Mouse (Mus musculus) cerebellum, adult 9-10 months (tissue): ENCODE results near the gene Kat2b.
"Not testable (repeated sequence)": the region's sequence is repeated elsewhere in the genome, so short reads cannot be mapped to it uniquely, and the experiment has no call there.

Experiments used
- DNase-seq: peaks from one replicate; pipeline ENCODE4 v3.0.0; 2022

Gene Kat2b

DNA sequence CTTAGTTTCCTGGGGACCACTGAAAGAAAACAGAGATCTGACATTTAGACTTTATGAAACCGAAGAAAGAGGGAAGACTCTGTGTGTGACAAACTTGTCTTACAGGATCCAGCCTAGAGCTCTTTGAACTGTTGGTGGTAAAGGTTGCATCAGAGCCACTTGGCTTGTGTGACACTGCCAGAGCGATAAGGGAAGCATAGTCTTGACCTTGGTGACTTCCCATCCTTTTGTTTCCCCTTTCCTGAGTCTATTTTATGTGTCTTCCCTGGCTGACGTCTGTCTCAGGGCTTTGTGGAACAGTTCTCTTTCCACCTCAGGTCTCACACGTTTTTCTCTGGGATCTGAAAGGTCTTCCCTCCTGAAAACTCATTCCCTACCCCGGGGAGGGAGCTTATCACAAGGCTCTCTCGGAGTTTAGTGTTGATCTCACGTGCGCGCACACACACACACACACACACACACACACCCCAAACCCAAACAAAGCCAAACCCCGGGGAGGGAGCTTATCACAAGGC, 3.8 kb downstream of the Kat2b start:
- peak; percentile 22 for DNase-seq

DNA sequence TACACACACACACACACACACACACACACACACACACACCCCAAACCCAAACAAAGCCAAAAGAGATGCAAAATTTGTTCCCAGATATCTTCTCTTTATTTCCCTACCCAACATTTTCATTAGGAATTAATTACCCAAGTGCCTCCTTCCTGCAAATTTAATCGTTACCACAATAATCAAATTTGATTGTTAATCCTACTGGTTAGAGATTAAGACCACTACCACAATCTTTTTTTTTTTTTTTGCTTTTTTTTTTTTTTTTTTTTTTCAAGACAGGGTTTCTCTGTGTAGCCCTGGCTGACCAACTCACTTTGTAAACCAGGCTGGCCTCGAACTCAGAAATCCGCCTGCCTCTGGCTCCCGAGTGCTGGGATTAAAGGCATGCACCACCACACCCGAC, 4.3 kb downstream of the Kat2b start:
- DNase-seq = not testable (repeated sequence)

DNA sequence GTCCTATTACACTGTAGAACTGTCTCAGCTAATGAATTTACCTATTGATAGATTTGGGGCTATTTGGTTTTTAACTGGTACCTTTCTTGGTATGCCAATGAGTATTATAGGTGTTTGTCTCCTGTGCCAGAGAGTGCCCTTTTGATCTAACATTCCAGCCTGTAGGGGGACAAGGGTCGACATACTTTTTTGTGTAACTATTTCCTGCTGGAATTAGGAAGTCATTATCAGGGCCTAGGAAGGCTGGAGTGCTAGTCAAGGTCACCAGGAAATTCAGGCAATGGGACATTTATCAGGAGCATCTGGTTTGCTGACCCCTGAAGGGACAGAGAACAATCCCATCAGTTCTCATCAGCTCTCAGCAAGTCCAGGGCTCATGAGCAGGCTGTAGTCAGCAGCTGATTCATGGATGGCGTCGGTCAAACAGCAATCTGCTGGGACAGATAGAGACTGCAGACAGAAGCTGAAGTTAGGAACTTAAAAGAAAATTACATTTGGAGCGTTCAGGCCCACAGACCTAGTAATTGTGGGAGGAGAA, 6.4 kb downstream of the Kat2b start:
- peak; percentile 36 for DNase-seq

DNA sequence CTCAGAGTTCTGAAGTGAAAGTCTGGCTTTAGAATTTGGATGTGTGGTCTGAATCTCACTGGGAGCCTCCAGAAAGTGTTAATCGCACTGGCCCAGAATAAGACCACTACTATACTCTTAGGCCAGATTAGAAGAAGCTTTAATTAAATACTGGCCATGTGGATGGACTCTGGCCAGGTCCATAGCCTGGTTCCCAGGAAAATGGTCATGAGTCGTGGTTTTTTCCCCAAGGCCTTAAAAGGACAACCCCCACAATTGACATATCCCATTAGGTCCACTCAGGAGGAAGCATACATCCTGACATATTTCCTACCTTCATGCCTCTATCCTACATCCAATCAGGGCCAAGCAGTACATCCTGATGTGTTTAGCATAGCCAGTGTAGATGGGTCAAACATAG, 10.5 kb downstream of the Kat2b start:
- DNase-seq = peak; percentile 43

DNA sequence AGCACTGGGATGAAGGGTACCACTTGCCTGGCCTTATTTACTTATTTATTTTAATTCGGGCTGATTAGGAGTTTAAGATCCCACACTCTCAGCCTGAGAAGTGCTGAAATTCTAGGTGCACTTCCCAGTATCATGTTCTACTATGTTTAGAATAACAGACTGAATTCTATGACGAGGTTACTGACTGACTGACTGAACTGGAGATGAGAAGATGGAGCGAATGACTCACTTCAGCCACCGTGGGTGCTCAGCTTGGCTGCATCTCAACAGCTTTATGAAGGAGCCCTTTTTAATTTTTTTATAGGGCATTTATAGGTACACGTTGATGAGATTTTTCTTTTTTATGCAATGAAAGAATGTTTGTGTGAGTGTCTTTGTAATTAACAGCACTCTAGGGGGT, 11.1 kb downstream of the Kat2b start:
- peak; percentile 58 for DNase-seq

DNA sequence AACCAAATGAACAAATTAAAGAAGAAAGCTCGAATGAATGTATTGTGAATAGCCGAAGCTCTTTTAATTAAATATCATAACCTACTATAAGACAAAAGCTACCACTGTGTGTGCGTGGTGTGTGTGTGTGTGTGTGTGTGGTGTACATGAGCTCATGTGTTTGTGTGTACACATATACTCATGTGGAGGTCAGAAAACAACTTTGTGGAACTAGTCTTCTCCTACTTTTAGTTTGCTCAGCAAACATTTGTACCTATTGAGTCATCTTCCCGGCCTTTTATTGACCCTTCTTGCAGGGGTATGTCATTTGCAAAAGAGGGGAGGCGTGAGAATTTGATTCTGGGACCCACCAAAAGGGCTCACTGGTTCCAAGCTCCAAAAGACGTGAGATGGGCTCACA, 11.6 kb downstream of the Kat2b start:
- DNase-seq = no peak

DNA sequence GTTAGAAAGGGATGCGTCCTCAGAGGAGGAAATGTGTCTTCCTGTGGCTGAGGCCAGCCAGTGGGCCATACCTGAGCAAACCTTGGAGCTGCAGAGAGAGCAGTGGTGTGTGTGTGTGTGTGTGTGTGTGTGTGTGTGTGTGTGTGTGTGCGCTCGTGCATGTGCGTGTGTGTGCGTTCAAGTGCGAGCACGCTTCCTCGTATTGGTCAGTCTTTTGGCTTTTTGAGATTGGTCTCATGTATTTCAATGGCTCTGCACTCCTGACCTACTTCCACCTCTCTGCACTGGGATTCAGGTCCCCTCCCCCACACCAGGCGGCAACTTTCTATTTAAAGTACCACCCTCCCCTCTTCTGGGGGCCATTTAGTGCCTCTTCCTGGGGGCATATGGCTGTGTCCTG, 12.1 kb downstream of the Kat2b start:
- peak; percentile 94 for DNase-seq

DNA sequence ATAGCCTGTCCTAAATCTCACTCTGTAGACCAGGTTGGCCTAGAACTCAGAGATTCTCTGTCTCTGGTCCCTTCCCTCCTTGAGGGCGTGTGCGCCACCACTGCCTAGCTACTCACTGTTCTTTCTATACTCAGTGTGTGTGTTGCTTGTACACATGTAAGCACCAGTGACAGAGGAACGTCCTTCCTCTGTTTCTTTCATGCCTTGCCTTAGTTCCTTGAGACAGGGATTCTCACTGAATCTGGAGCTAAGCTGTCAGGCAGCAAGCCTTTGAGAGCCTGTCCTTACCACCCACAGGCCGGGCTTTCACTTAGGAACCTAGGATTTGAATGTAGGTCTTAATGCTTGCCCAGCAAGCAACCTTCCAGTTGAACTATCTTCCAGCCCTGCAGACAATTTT, 13.0 kb downstream of the Kat2b start:
- DNase-seq = peak; percentile 43

DNA sequence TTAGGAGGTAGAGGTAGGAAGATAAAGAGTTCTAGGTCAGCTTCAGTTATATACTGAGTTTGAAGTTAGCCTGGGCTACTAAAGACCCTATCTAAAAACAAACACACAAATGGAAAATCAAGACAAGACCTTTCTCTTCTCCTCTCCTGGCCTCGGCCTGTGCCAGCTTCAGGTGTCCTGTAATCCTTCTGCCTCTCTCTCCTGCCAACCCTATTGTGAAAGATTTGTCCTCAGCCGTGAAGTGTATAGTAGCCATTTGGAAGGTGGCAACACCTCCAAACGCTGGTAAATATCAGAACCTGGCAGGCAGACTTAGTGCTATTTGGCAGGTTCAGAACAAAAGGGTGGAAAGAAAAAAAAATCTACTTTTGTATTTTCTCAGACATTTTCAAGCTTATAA, 13.6 kb downstream of the Kat2b start:
- peak; percentile 77 for DNase-seq

DNA sequence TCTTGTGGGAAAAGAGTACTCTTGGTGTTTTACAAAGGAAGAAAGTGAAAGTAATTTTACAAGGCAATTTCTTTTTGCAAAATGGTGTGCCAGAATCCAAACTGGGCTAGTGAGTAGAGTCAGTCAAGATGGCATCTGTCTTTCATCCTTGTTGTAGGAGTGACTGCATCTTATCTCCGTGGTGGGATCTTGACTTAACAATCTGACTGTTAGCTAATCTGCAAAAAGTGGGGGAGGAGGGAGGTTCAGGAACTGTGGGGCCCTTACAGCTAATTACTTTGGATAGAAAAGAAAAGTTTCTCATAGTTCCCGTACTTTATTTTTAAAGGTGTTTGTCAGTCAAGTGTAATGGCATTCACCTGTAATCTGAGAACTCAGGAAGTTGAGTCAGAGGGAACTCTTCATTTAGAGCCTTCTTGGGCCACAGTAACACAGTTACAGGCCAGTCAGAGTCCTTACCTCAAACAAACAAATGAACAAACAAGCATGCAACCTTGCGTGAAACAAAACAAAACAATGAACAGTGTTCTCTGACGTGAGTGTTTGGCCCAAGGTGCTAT, 15.4 kb downstream of the Kat2b start:
- peak; percentile 23 for DNase-seq

DNA sequence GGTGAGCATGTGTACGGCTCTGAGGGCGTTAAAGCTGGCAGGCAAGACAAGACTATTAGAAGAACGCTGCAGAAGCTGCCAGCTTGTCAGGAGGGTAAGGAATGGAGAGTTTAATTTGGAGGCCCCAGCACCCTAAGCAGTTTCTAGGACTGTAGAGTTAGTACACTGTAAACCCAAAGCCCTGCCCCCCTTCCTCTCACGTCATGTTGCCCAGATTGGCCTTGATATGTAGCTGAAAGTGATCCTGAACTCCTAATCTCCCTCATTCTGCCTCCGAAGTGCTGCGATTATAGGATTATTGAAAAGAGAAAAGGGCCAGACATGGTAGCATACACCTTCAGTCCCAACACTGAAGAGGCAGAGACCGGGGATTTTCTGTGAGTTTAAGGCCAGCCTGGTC, 16.1 kb downstream of the Kat2b start:
- DNase-seq = peak; percentile 45

DNA sequence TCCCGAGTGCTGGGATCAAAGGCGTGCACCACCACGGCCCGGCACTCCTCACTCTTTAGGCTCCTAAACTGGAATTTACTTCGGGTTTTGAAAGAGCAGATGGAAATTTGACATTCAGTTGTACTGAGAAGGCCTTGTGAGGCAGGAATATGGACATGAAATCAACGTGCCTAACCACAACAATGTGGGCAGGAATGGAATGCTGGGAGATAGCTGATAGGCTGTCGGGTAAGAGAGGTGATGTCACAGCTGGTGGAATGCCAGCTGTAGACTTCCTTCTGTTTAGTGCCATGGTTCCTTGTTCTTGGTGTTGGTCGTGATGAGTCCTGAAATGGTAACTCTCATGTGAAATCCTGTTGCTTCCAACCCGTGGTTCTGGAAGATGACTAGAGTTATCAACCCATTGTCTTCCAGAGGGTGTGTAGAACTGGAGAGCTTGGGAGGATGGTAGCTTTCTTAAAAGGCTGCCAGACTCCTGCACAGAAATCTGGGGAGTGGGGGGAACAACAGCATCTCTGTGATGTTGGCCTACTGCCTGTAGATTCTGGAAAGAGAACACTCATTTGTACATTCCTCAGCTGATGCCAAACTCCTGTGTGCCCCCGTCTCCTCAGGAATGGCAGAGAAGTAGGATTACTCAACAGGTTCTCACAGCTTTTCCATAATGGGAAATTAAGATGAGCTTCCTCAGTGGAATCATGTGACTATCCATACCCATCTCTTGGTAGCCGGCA, 17.4 kb downstream of the Kat2b start:
- DNase-seq = no peak

DNA sequence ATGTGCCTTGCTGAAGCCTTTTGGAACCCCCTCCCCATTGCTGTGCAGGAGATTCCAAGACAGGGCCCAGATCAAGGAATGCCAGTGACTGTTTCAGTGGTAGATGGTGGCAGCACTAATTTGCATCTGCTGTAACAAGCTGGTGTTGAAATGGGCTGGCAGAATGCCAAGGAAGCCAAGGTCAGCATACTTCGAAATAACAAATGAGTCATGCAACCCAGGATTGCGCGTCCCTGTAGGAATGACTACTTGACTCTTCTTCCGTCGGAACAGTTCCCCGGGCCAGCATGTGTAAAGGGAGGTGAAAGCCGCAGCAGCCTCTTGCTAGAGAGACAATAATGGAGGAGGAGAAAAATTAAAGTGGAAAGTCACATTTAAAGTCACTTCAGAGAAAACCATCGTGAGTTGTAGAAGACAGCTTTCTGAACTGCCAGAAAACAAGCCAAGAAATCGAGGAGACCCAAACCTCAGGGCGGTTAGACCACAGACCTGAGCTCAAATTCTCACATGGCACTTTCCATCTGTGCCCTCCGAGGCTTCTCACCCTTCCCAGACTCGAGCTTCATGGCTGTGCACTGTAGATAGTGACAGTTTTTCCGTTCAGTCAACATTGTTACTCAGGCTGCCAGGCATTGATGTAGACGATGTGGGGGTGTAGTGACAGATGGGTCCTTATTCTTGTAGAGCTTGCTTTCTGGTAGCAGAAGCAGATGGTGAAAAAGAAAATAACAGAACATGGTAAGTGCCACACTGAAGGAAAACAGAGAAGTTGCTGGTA, 20.6 kb downstream of the Kat2b start:
- peak; percentile 93 for DNase-seq

DNA sequence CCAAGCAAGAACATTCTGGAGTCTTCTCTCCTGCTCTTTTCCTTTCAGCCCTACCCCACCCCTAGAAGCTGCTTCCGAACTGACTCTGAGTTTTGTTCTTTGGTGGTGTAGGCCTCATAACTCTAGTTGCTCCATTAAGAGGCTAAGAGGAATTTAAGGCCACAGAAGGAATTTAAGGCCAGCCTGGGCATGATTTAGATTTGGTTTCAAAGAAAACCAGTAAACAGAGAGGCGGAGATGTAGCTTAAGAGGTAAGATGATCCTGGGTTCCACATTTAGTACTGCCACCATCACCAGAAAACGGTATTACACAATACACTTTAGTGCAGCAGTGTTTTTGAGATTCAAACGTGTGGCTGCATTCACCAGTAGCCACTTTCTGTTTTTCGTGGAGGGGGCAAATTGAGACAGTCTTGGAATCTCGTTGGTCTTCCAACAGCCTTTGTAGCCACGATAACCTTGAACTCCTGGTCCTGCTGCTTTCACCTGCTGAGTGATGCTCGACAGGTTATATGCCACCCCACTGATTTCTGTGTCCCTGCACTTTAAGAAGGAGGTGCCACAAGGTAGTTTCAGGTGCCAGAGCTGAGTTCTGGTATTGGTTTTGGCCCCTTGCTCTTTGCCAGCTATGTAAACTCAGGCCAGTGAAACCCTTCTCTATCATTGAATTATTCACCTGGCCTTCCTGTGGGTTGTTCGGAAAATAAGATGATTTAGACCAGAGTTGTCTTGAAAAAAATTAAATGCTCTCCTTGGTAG, 21.6 kb downstream of the Kat2b start:
- DNase-seq = peak; percentile 45

DNA sequence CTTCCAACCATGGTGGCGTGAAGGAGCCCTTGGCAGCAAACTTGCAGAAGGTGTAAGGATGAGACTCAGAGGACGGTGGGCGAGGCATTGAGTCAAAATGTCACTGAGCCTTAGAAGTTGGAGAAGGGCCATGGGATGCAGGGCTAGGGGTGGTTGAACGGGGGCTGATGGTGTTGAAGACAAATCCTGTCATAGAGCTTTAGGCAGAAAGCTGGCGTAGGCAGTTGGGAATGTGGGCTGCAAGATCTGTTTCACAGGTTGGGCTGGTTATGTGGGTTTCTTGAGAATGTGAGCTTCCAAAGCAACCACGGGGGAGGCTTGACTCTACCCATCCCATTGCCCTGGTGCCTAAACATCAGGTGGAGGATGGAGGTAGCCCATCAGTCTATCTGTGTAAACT, 23.4 kb downstream of the Kat2b start:
- no peak for DNase-seq

DNA sequence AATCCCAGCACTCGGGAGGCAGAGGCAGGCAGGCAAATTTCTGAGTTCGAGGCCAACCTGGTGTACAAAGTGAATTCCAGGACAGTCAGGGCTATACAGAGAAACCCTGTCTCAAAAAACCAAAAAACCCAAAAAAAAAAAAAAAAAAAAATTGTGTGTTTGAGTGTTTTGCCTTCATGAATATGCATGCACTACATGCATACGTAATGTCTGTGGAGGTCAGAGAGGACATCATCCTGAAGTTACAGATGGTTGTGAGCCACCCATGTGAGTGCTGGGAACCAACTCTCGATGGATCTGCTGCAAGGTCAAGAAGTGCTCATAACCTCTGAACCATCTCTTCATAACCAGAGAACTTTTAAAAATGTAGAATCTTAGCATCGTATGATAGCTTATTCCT, 25.2 kb downstream of the Kat2b start:
- no peak for DNase-seq

DNA sequence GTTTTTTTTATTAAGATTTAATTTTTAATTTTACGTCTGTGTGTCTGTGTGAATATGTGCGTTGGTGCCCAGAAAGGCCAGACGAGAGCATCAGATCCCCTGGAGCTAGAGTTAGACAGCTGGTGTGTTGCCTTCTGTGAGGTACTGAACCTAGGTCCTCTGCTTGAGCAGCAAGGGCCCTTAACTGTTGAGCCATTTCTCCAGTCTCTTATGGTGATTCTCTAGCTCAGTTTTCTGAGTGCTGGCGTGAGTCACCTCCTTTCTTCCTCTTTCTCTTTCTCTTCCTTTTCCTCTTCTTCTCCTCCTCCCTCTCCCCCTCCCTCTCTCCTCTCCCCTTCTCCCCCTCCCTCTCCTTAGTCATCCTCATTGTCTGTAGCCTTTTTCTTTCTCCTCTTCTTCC, 27.9 kb downstream of the Kat2b start:
- DNase-seq = no peak

DNA sequence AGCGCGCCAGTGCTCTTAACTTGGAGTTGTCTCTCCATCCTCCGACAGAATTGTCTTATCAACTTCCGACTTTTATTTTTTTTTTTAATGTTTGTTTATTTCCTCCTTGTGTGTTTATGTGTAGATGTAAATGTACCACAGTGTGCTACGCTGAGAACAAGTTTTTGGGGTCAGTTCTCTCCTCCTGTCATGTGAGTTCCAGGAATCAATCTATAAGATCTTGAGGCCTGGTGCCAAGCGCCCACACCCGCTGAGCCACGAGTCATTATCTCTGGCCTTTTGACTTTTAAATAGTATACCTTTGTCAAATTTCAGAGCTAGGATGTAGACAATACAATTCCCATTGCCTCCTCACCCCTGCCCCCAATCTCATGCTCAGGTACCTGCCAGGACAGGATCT, 28.9 kb downstream of the Kat2b start:
- DNase-seq = no peak

DNA sequence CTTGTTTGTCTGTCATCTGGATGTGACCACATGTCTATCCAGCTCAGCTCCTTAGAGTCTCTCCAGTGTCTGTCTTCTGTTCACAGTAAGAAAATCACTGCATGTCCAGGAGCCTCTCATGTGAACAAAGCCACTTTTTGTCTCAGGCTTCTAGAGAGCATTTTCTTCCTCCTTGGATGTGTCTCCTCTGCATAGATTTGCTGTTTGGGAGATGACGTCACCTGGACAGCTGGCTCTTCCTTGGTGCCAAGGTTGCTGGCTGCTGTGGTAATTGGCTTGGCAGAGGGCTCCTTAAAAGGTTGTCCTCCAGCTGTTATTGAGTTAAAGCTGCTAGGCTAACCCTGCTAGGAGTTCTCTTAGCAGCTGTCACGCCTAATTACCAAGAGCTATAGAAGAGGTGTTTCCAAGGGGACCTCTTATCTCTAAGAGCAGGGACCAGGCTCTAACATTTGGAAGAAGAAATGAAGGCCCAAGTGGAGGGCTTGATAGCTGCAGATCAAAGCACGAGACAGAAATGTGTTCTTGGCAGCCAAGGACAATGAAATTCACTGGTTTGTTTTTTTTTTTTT, 29.7 kb downstream of the Kat2b start:
- no peak for DNase-seq

DNA sequence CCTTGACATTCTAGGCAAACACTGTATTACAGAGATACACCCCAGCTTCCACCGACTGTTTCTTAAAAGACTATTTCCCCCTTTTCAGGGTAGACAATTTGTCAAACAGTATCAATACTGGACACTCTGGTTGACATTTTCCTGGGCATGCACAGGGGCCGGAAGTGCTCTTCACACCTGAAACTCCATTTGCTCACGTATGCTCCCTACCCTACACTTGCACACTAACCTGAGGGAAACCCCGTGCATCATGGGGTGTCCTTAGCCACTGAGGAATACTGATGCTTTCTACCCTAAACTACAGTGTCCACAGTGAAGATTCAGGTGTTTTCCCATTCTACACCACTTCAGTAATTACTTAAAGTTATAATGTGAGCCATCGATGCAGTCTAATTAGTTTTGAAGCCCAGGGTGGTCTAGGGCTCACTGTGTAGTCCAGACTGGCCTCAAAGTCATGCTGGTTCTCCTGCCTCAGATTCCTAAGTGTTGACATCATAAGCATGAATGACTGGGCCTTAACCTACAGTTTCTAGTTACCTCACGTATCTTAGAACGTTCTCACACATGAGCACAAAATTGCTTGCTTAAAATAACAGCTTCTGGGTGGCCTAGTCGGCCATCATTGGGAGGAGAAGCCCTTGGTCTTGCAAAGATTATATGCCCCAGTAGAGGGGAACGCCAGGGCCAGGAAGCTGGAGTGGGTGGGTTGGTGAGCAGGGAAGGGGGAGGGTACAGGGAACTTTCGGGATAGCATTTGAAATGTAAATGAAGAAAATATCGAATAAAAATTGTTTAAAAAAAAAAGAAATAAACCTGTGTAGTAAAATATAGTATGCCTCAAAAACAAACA, 30.5 kb downstream of the Kat2b start:
- DNase-seq = no peak

DNA sequence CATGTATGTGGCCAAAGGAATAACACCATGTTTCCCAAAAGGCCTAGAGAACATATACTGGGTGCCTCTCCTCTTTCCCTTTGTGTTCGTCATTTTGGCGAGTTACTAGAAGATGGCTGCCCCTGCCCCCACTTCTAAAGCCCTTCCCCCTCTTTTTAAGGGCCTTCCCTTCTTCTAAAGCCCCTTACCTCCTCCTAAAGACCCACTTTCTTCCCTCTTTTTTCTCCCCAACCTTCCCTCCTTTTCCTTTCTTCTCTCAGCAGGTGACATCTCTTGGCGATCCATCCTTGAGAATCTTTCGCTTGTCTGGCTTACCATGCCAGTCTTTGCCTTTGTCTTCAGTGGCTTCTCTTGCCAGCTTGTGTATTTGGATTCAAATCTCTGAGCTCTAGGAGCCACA, 31.9 kb downstream of the Kat2b start:
- DNase-seq = no peak

DNA sequence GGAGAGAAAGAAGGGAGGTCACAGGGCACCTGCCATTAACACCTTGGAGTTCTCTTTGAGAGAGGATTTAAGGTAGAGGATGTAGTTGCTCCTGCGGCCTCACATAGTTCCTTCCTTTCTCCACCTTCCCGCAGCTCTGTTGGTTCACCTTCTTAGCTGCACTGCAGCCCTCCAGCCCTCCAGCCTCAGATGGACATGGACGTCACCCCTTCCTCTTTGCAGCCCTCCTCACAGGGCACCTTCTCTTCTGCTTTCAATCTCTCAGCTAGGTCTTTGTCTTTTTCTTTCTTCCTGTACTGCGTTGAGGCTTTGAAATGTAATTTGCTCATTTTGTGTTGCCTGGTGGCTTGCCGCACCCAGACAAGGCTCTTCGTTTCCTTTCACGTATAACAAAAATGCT, 36.6 kb downstream of the Kat2b start:
- DNase-seq = not testable (repeated sequence)
